Mouse (Mus musculus) cerebellum, adult (tissue): ENCODE results near the gene Sdccag8.

ENCODE experiments used
- ATAC-seq: cut with Nextera tagmentation; 2 replicates; pipeline ENCODE4 v1.9.2; 2017; ENCODE audit warnings: mild to moderate bottlenecking, moderate library complexity, mixed read lengths; ENCODE audit not compliant: insufficient number of reproducible peaks, low FRiP score, low TSS enrichment

The Sdccag8 gene

GRCm38 (mm10) chr1:176814591-176815062 lies at the start of gene Sdccag8:
Sdccag8 (plus strand) TSS chr1:176814660.
- ATAC-seq: peak; percentile 97

GRCm38 (mm10) chr1:176774533-176774932 lies 39.9 kb upstream of the Sdccag8 start:
- no peak for ATAC-seq

- ATAC-seq: no peak
Measured at GRCm38 (mm10) chr1:176789326-176789725, 25.1 kb upstream of the Sdccag8 start.

GRCm38 (mm10) chr1:176792175-176792574 lies 22.3 kb upstream of the Sdccag8 start:
- no peak for ATAC-seq

GRCm38 (mm10) chr1:176798673-176799072 lies 15.8 kb upstream of the Sdccag8 start:
- ATAC-seq: no peak

GRCm38 (mm10) chr1:176800728-176801365 lies 13.6 kb upstream of the Sdccag8 start:
- no peak for ATAC-seq

GRCm38 (mm10) chr1:176810161-176810560 lies 4.3 kb upstream of the Sdccag8 start:
- no peak for ATAC-seq

- no peak for ATAC-seq
Measured at GRCm38 (mm10) chr1:176811892-176812291, 2.6 kb upstream of the Sdccag8 start.

- ATAC-seq: no peak
Measured at GRCm38 (mm10) chr1:176812491-176813291, 1.8 kb upstream of the Sdccag8 start.

GRCm38 (mm10) chr1:176813292-176814035 lies 996 bp upstream of the Sdccag8 start:
- peak; percentile 49 for ATAC-seq

- ATAC-seq: peak; percentile 64
Measured at GRCm38 (mm10) chr1:176814036-176814420, 432 bp upstream of the Sdccag8 start, which contains the start of gene Cep170. Cep170 (minus strand) TSS chr1:176814067.

- no peak for ATAC-seq
Measured at GRCm38 (mm10) chr1:176816728-176817127, 2.3 kb downstream of the Sdccag8 start.

GRCm38 (mm10) chr1:176818147-176818546 lies 3.7 kb downstream of the Sdccag8 start:
- no peak for ATAC-seq

GRCm38 (mm10) chr1:176818763-176819162 lies 4.3 kb downstream of the Sdccag8 start:
- no peak for ATAC-seq

GRCm38 (mm10) chr1:176821929-176822328 lies 7.5 kb downstream of the Sdccag8 start:
- no peak for ATAC-seq

GRCm38 (mm10) chr1:176822949-176823348 lies 8.5 kb downstream of the Sdccag8 start:
- no peak for ATAC-seq

GRCm38 (mm10) chr1:176823889-176824288 lies 9.4 kb downstream of the Sdccag8 start:
- ATAC-seq: peak; percentile 10; the same call in 1 of the 2 replicates

GRCm38 (mm10) chr1:176824611-176825010 lies 10.2 kb downstream of the Sdccag8 start:
- no peak for ATAC-seq

- ATAC-seq: no peak
Measured at GRCm38 (mm10) chr1:176825084-176825483, 10.6 kb downstream of the Sdccag8 start.

GRCm38 (mm10) chr1:176826186-176826585 lies 11.7 kb downstream of the Sdccag8 start:
- no peak for ATAC-seq

GRCm38 (mm10) chr1:176826931-176827330 lies 12.5 kb downstream of the Sdccag8 start:
- ATAC-seq: no peak
